ENCODE assay signal across 8 mouse cellular contexts in genomic region chr6:8412845-8413598, GRCm38 (mm10).
DNase-seq lines count a peak whose midpoint lies in the region; ATAC-seq and TF ChIP-seq lines count a peak whose summit lies in the region.
"Had no signal": no experiment of that assay in that cellular context is flagged by ENCODE, and none has a peak within 500 bp of the region (broad histone marks: within the 10 kb centered on the region; RNA-seq: fewer than 3 reads in every experiment).

No protein-coding gene starts in this region.

- 12% methylated on average over 10 of the region's 10 CpGs for WGBS in cerebellum, adult 2 months
- WGBS in forebrain, embryonic 15.5 days, result 45% methylated on average over 10 of the region's 10 CpGs
- 53% methylated on average over 10 of the region's 10 CpGs for WGBS in neural tube, embryonic 15.5 days

- peak; percentile 74 for ATAC-seq in forebrain, embryonic 15.5 days (replicated peaks)
- peak; percentile 40; the same call in 1 of the 2 replicates for ATAC-seq in neural tube, embryonic 15.5 days (ENCODE audit: low FRiP score)

- H3K27ac ChIP-seq in cerebellum, adult 2 months (ENCODE audit: insufficient read depth, low read length), result peak overlapping the region; percentile 39; the same call in 1 of the 2 replicates
- H3K27ac ChIP-seq in forebrain, embryonic 15.5 days (replicated peaks), result peak overlapping the region; percentile 17; the same call in 1 of the 2 replicates
- H3K27ac ChIP-seq in neural tube, embryonic 15.5 days (replicated peaks), result no peak overlapping the region
- H3K27ac ChIP-seq: limb, embryonic 13.5 days had no signal

- H3K36me3 ChIP-seq in forebrain, embryonic 15.5 days, result no peaks in the 10 kb centered on the region
- H3K36me3 ChIP-seq in neural tube, embryonic 15.5 days, result no peaks in the 10 kb centered on the region
- H3K36me3 ChIP-seq: limb, embryonic 13.5 days had no signal

- peak overlapping the region; percentile 8; the same call in 1 of the 2 replicates for H3K4me2 ChIP-seq in forebrain, embryonic 15.5 days (replicated peaks)
- 0 out of 2 replicates have a peak overlapping the region, but pooled peaks have one; percentile 3 for H3K4me2 ChIP-seq in neural tube, embryonic 15.5 days
- H3K4me2 ChIP-seq: limb, embryonic 13.5 days had no signal

- H3K9ac ChIP-seq in forebrain, embryonic 15.5 days (replicated peaks), result no peak overlapping the region
- peak overlapping the region; percentile 23; the same call in 1 of the 2 replicates for H3K9ac ChIP-seq in neural tube, embryonic 15.5 days (replicated peaks)
- H3K9ac ChIP-seq: limb, embryonic 13.5 days had no signal

- TF ChIP-seq POLR2A in cerebellum, adult 2 months (IDR thresholded peaks at IDR 0.05; ENCODE audit: borderline replicate concordance, insufficient read depth, low read length), result peak; percentile 22; the same call in 1 of the 2 replicates

- H3K9me3 ChIP-seq in forebrain, embryonic 15.5 days, result no peaks in the 10 kb centered on the region
- H3K9me3 ChIP-seq in neural tube, embryonic 15.5 days (replicated peaks), result no peaks in the 10 kb centered on the region
- H3K9me3 ChIP-seq: limb, embryonic 13.5 days had no signal

- H3K27me3 ChIP-seq in cerebellum, adult 2 months (ENCODE audit: control insufficient read depth, insufficient read depth, low read length), result no peaks in the 10 kb centered on the region
- no peaks in the 10 kb centered on the region for H3K27me3 ChIP-seq in forebrain, embryonic 15.5 days
- no peaks in the 10 kb centered on the region for H3K27me3 ChIP-seq in neural tube, embryonic 15.5 days (replicated peaks)
- H3K27me3 ChIP-seq: limb, embryonic 13.5 days had no signal

- TF ChIP-seq CTCF in cerebellum, adult 2 months (IDR thresholded peaks at IDR 0.05; ENCODE audit: borderline replicate concordance, insufficient read depth, low read depth, low read length), result no peak

- DNase-seq in left cerebral cortex, postnatal 36 days (ENCODE audit: low spot score in 2 of 2), result peak; percentile 30 to 45
- no peak for DNase-seq in left cerebral cortex, adult 11 months (ENCODE audit: low spot score)
- peak; percentile 71 to 86 for DNase-seq in cerebellum, adult 2 months
- DNase-seq in urinary bladder, postnatal 36 days (ENCODE audit: low spot score in 2 of 2), result no peak
- no peak for DNase-seq in kidney, adult 11 months

- intact Hi-C loops in left cerebral cortex, postnatal 36 days (cut with DNase I), result loop anchor here (10.0 kb wide), 1 partner anchor 138 kb away; no protein-coding TSS in a partner anchor

- peaks cover 3% of the 10 kb centered on the region; the same call in 1 of the 2 replicates for H3K4me1 ChIP-seq in cerebellum, adult 2 months (ENCODE audit: control insufficient read depth, insufficient read depth, low read length)
- H3K4me1 ChIP-seq in forebrain, embryonic 15.5 days, result peaks cover 12% of the 10 kb centered on the region
- H3K4me1 ChIP-seq in neural tube, embryonic 15.5 days, result peaks cover 12% of the 10 kb centered on the region; the same call in 1 of the 2 replicates

- peak overlapping the region; percentile 48 for H3K4me3 ChIP-seq in cerebellum, adult 2 months (replicated peaks; ENCODE audit: insufficient read depth, low read depth, low read length)
- no peak overlapping the region for H3K4me3 ChIP-seq in forebrain, embryonic 15.5 days
- H3K4me3 ChIP-seq in neural tube, embryonic 15.5 days (replicated peaks), result no peak overlapping the region
- H3K4me3 ChIP-seq: limb, embryonic 13.5 days had no signal

Comparison
In these comparisons a context has a peak if more than half of its experiments do, and no peak if none do; other contexts are left out.
1. DNase-seq: peak in left cerebral cortex, postnatal 36 days (2 of 2) and cerebellum, adult 2 months (2 of 2); none in left cerebral cortex, adult 11 months (single experiment), urinary bladder, postnatal 36 days (0 of 2) and kidney, adult 11 months (single experiment).